Mouse (Mus musculus): ENCODE data around the gene Cacna1e. TPM values are rescaled to one million over a fixed set of nuclear protein-coding genes. Genes with fewer than 3 reads are reported as not detected.

Cacna1e gene
- total RNA-seq (2014; fragmentation: Nextera tagmentation), result not detected in 2 replicates
- under 0.01 TPM in 1 of 2 replicates, not detected in the other for total RNA-seq (2017)

GRCm38 (mm10) chr1:154884275-154885206, at the start of gene Cacna1e:
Gene Cacna1e, minus strand, starts transcription at chr1:154884501.
- ATAC-seq (replicated peaks; ENCODE audit: poor library complexity, severe bottlenecking), result peak; percentile 39

GRCm38 (mm10) chr1:154918406-154918805, 34.1 kb upstream of the Cacna1e start:
- no peak for ATAC-seq (replicated peaks; ENCODE audit: poor library complexity, severe bottlenecking)

- ATAC-seq (replicated peaks; ENCODE audit: poor library complexity, severe bottlenecking), result no peak
These were observed 33.1 kb upstream of the Cacna1e start for GRCm38 (mm10) chr1:154917438-154917837.

- ATAC-seq (replicated peaks; ENCODE audit: poor library complexity, severe bottlenecking), result peak; percentile 77
These were observed 25.3 kb upstream of the Cacna1e start for GRCm38 (mm10) chr1:154909554-154909953.

GRCm38 (mm10) chr1:154897390-154897789, 13.1 kb upstream of the Cacna1e start:
- no peak for ATAC-seq (replicated peaks; ENCODE audit: poor library complexity, severe bottlenecking)

GRCm38 (mm10) chr1:154890244-154890643, 5.9 kb upstream of the Cacna1e start:
- ATAC-seq (replicated peaks; ENCODE audit: poor library complexity, severe bottlenecking), result no peak

- ATAC-seq (replicated peaks; ENCODE audit: poor library complexity, severe bottlenecking), result no peak
These were observed 4.2 kb upstream of the Cacna1e start for GRCm38 (mm10) chr1:154888495-154888894.

GRCm38 (mm10) chr1:154888018-154888417, 3.7 kb upstream of the Cacna1e start:
- no peak for ATAC-seq (replicated peaks; ENCODE audit: poor library complexity, severe bottlenecking)

GRCm38 (mm10) chr1:154887546-154887945, 3.2 kb upstream of the Cacna1e start:
- no peak for ATAC-seq (replicated peaks; ENCODE audit: poor library complexity, severe bottlenecking)

GRCm38 (mm10) chr1:154886611-154887010, 2.3 kb upstream of the Cacna1e start:
- no peak for ATAC-seq (replicated peaks; ENCODE audit: poor library complexity, severe bottlenecking)

- ATAC-seq (replicated peaks; ENCODE audit: poor library complexity, severe bottlenecking), result 0 out of 2 replicates have a peak, but pooled peaks have one; percentile 13
These were observed 877 bp upstream of the Cacna1e start for GRCm38 (mm10) chr1:154885207-154885548.

- no peak for ATAC-seq (replicated peaks; ENCODE audit: poor library complexity, severe bottlenecking)
These were observed 607 bp downstream of the Cacna1e start for GRCm38 (mm10) chr1:154883596-154884191.

GRCm38 (mm10) chr1:154865981-154866380, 18.3 kb downstream of the Cacna1e start:
- ATAC-seq (replicated peaks; ENCODE audit: poor library complexity, severe bottlenecking), result no peak

- ATAC-seq (replicated peaks; ENCODE audit: poor library complexity, severe bottlenecking), result no peak
These were observed 22.9 kb downstream of the Cacna1e start for GRCm38 (mm10) chr1:154861416-154861815.

GRCm38 (mm10) chr1:154854564-154854963, 29.7 kb downstream of the Cacna1e start:
- peak; percentile 95 for ATAC-seq (replicated peaks; ENCODE audit: poor library complexity, severe bottlenecking)

GRCm38 (mm10) chr1:154850515-154851287, 33.6 kb downstream of the Cacna1e start:
- no peak for ATAC-seq (replicated peaks; ENCODE audit: poor library complexity, severe bottlenecking)

- ATAC-seq (replicated peaks; ENCODE audit: poor library complexity, severe bottlenecking), result peak; percentile 92
These were observed 35.4 kb downstream of the Cacna1e start for GRCm38 (mm10) chr1:154848683-154849579.

GRCm38 (mm10) chr1:154846900-154847299, 37.4 kb downstream of the Cacna1e start:
- no peak for ATAC-seq (replicated peaks; ENCODE audit: poor library complexity, severe bottlenecking)

- no peak for ATAC-seq (replicated peaks; ENCODE audit: poor library complexity, severe bottlenecking)
These were observed 40.9 kb downstream of the Cacna1e start for GRCm38 (mm10) chr1:154843427-154843826.

- no peak for ATAC-seq (replicated peaks; ENCODE audit: poor library complexity, severe bottlenecking)
These were observed 42.0 kb downstream of the Cacna1e start for GRCm38 (mm10) chr1:154842336-154842735.

All from granulocyte monocyte progenitor cell, adult 5-6 weeks (primary cell).